Mouse (Mus musculus): ENCODE results near the gene Taf1a. TPM values are rescaled to one million over a fixed set of nuclear protein-coding genes. Genes with fewer than 3 reads are reported as not detected.
A peak's percentile ranks its signal among the peaks of the same experiment; 100 is the strongest.
"Not testable (repeated sequence)": the region's sequence is repeated elsewhere in the genome, so short reads cannot be mapped to it uniquely, and the experiment has no call there.

The Taf1a gene
- 21.2 and 21.3 TPM in 2 replicates for polyA plus RNA-seq (2015; fragmentation: Nextera tagmentation; extraction: Ambion mirVana)

- ATAC-seq (replicated peaks; ENCODE audit: low FRiP score): peak; percentile 100
- WGBS: 6% methylated on average over 44 of the region's 44 CpGs
- peak within 1 kb of the TSS; percentile 84 for H3K4me3 ChIP-seq (replicated peaks)
- peak within 1 kb of the TSS; percentile 61 for H3K9ac ChIP-seq
- H3K4me2 ChIP-seq: peak within 1 kb of the TSS; percentile 73
- H3K4me1 ChIP-seq: peaks cover 14% of the 10 kb centered on the region
- H3K36me3 ChIP-seq: peaks cover 28% of the 10 kb centered on the region
- H3K27me3 ChIP-seq: peaks cover 20% of the 10 kb centered on the region
- H3K9me3 ChIP-seq (replicated peaks): no peaks in the 10 kb centered on the region
- H3K27ac ChIP-seq: peak within 1 kb of the TSS; percentile 63
Measured at GRCm38 (mm10) chr1:183388426-183389406, at the start of gene Taf1a. Taf1a (plus strand) TSS chr1:183388981.

GRCm38 (mm10) chr1:183342902-183343301, 45.9 kb upstream of the Taf1a start:
- WGBS: 96% methylated on average over 1 of the region's 1 CpGs
- Histone ChIP-seq H3K36me3 (peaks cover 51% of the 10 kb centered on the region), H3K4me1 (peaks cover 14% of the 10 kb centered on the region)
- not testable (repeated sequence) for H3K4me2 ChIP-seq; H3K27me3 ChIP-seq; ATAC-seq (replicated peaks; ENCODE audit: low FRiP score); H3K27ac ChIP-seq; H3K4me3 ChIP-seq (replicated peaks); H3K9me3 ChIP-seq (replicated peaks); H3K9ac ChIP-seq

GRCm38 (mm10) chr1:183344886-183345816, 43.6 kb upstream of the Taf1a start:
- Histone ChIP-seq H3K4me3 (replicated peaks) (peak overlapping the region; percentile 98), H3K9ac (peak overlapping the region; percentile 85), H3K27ac (peak overlapping the region; percentile 92), H3K4me1 (peaks cover 14% of the 10 kb centered on the region), H3K9me3 (replicated peaks) (no peaks in the 10 kb centered on the region), H3K27me3 (no peaks in the 10 kb centered on the region), H3K36me3 (peaks cover 55% of the 10 kb centered on the region), H3K4me2 (peak overlapping the region; percentile 89)
- under 1% methylated on average over 71 of the region's 72 CpGs for WGBS
- ATAC-seq (replicated peaks; ENCODE audit: low FRiP score): peak; percentile 98

GRCm38 (mm10) chr1:183345817-183346195, 43.0 kb upstream of the Taf1a start:
- 4% methylated on average over 10 of the region's 10 CpGs for WGBS
- peaks cover 14% of the 10 kb centered on the region for H3K4me1 ChIP-seq
- no peaks in the 10 kb centered on the region for H3K9me3 ChIP-seq (replicated peaks)
- peaks cover 55% of the 10 kb centered on the region for H3K36me3 ChIP-seq
- H3K27ac ChIP-seq: peak overlapping the region; percentile 92
- peak overlapping the region; percentile 89 for H3K4me2 ChIP-seq
- H3K27me3 ChIP-seq: no peaks in the 10 kb centered on the region
- H3K9ac ChIP-seq: peak overlapping the region; percentile 85
- peak overlapping the region; percentile 98 for H3K4me3 ChIP-seq (replicated peaks)
- peak; percentile 43 for ATAC-seq (replicated peaks; ENCODE audit: low FRiP score)

GRCm38 (mm10) chr1:183349840-183350239, 38.9 kb upstream of the Taf1a start:
- WGBS: 23% methylated on average over 6 of the region's 6 CpGs
- no peak overlapping the region for H3K9ac ChIP-seq
- H3K9me3 ChIP-seq (replicated peaks): no peaks in the 10 kb centered on the region
- H3K4me3 ChIP-seq (replicated peaks): no peak overlapping the region
- H3K27ac ChIP-seq: no peak overlapping the region
- H3K4me2 ChIP-seq: no peak overlapping the region
- no peak for ATAC-seq (replicated peaks; ENCODE audit: low FRiP score)
- H3K4me1 ChIP-seq: peaks cover 11% of the 10 kb centered on the region
- H3K36me3 ChIP-seq: peaks cover 73% of the 10 kb centered on the region
- H3K27me3 ChIP-seq: no peaks in the 10 kb centered on the region

GRCm38 (mm10) chr1:183358901-183359300, 29.9 kb upstream of the Taf1a start:
- no peaks in the 10 kb centered on the region for H3K27me3 ChIP-seq
- no peak for ATAC-seq (replicated peaks; ENCODE audit: low FRiP score)
- 92% methylated on average over 3 of the region's 3 CpGs for WGBS
- H3K4me3 ChIP-seq (replicated peaks): no peak overlapping the region
- H3K4me1 ChIP-seq: no peaks in the 10 kb centered on the region
- peaks cover 90% of the 10 kb centered on the region for H3K36me3 ChIP-seq
- H3K27ac ChIP-seq: no peak overlapping the region
- H3K9ac ChIP-seq: no peak overlapping the region
- H3K9me3 ChIP-seq (replicated peaks): no peaks in the 10 kb centered on the region
- no peak overlapping the region for H3K4me2 ChIP-seq

- Histone ChIP-seq H3K27me3 (no peaks in the 10 kb centered on the region), H3K9me3 (replicated peaks) (no peaks in the 10 kb centered on the region), H3K9ac (no peak overlapping the region), H3K27ac (no peak overlapping the region), H3K4me2 (no peak overlapping the region), H3K36me3 (peaks cover 79% of the 10 kb centered on the region), H3K4me3 (replicated peaks) (no peak overlapping the region), H3K4me1 (peaks cover 5% of the 10 kb centered on the region)
- no peak for ATAC-seq (replicated peaks; ENCODE audit: low FRiP score)
- 91% methylated on average over 5 of the region's 5 CpGs for WGBS
Measured at GRCm38 (mm10) chr1:183362301-183362700, 26.5 kb upstream of the Taf1a start.

- ATAC-seq (replicated peaks; ENCODE audit: low FRiP score): no peak
- Histone ChIP-seq H3K9me3 (replicated peaks) (no peaks in the 10 kb centered on the region), H3K9ac (no peak overlapping the region), H3K36me3 (peaks cover 72% of the 10 kb centered on the region), H3K4me2 (no peak overlapping the region), H3K4me1 (peaks cover 11% of the 10 kb centered on the region), H3K4me3 (replicated peaks) (no peak overlapping the region), H3K27ac (no peak overlapping the region), H3K27me3 (no peaks in the 10 kb centered on the region)
- 85% methylated on average over 14 of the region's 14 CpGs for WGBS
Measured at GRCm38 (mm10) chr1:183362729-183363576, 25.8 kb upstream of the Taf1a start.

GRCm38 (mm10) chr1:183363577-183363867, 25.3 kb upstream of the Taf1a start:
- 93% methylated on average over 5 of the region's 5 CpGs for WGBS
- Histone ChIP-seq H3K27ac (no peak overlapping the region), H3K9ac (no peak overlapping the region), H3K4me3 (replicated peaks) (no peak overlapping the region), H3K4me2 (no peak overlapping the region), H3K9me3 (replicated peaks) (no peaks in the 10 kb centered on the region), H3K4me1 (peaks cover 16% of the 10 kb centered on the region), H3K36me3 (peaks cover 67% of the 10 kb centered on the region), H3K27me3 (no peaks in the 10 kb centered on the region)
- no peak for ATAC-seq (replicated peaks; ENCODE audit: low FRiP score)

- Histone ChIP-seq H3K4me3 (replicated peaks) (no peak overlapping the region), H3K27ac (no peak overlapping the region), H3K4me1 (peaks cover 22% of the 10 kb centered on the region), H3K9ac (no peak overlapping the region), H3K27me3 (no peaks in the 10 kb centered on the region), H3K9me3 (replicated peaks) (no peaks in the 10 kb centered on the region), H3K36me3 (peaks cover 40% of the 10 kb centered on the region), H3K4me2 (no peak overlapping the region)
- ATAC-seq (replicated peaks; ENCODE audit: low FRiP score): no peak
- 83% methylated on average over 5 of the region's 5 CpGs for WGBS
Measured at GRCm38 (mm10) chr1:183366361-183366760, 22.4 kb upstream of the Taf1a start.

GRCm38 (mm10) chr1:183368601-183369400, 20.0 kb upstream of the Taf1a start:
- Histone ChIP-seq H3K4me1 (peaks cover 22% of the 10 kb centered on the region), H3K27ac (peak overlapping the region; percentile 81), H3K27me3 (no peaks in the 10 kb centered on the region), H3K36me3 (peaks cover 18% of the 10 kb centered on the region), H3K9ac (peak overlapping the region; percentile 89), H3K9me3 (replicated peaks) (no peaks in the 10 kb centered on the region), H3K4me2 (peak overlapping the region; percentile 83), H3K4me3 (replicated peaks) (peak overlapping the region; percentile 95)
- peak; percentile 77 for ATAC-seq (replicated peaks; ENCODE audit: low FRiP score)
- under 1% methylated on average over 56 of the region's 56 CpGs for WGBS

Measured in kidney, embryonic 15.5 days (tissue).